Mouse (Mus musculus): ENCODE data around the gene Gm12355. TPM values are rescaled to one million over a fixed set of nuclear protein-coding genes. Genes with fewer than 3 reads are reported as not detected.
"Not testable (repeated sequence)": the region's sequence is repeated elsewhere in the genome, so short reads cannot be mapped to it uniquely, and the experiment has no call there.

Gene Gm12355
- total RNA-seq (2022): 1 to 10 TPM; 5.1 to 6.1 (median 5.4) TPM

GRCm38 (mm10) chr11:98625611-98626410 lies at the start of gene Gm12355, which contains the start of gene Gsdma3:
TSS of gene Gm12355 (minus strand) at chr11:98625661.
TSS of gene Gsdma3 (plus strand) at chr11:98626360.
- DNase-seq (ENCODE audit: low spot score in 2 of 2): no peak

GRCm38 (mm10) chr11:98673136-98673535 lies 47.7 kb upstream of the Gm12355 start:
- peak in 1 of 2 experiments; percentile 42 for DNase-seq (ENCODE audit: low spot score in 2 of 2)

GRCm38 (mm10) chr11:98672482-98672881 lies 47.0 kb upstream of the Gm12355 start:
- no peak for DNase-seq (ENCODE audit: low spot score in 2 of 2)

GRCm38 (mm10) chr11:98671857-98672256 lies 46.4 kb upstream of the Gm12355 start:
- no peak for DNase-seq (ENCODE audit: low spot score in 2 of 2)

DNA sequence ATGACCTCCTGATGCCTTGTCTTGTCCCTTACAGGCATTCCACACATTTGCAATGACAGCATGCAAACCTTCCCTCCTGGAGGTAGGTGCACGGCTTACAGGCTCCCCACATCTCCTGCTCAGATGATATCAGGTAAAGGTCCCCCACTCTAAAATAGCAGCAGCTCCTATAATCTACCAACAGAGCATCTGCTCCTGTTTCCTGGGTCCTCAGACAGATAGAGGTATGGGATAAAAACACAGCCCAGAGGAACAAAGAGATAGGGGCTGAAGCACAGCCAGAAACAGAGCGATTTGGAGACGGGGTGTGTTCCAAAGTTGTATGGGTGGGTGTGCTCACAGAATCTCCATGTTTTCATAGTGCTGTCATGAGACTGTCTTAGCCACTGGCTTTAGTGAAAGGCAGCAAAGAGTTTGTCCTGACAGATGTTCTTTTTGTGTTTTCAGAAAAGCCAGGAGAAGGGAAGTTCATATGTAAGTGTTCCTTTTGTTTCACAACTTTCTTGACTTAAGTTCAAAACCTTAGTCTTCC lies 45.9 kb upstream of the Gm12355 start:
- DNase-seq (ENCODE audit: low spot score in 2 of 2): no peak

- no peak for DNase-seq (ENCODE audit: low spot score in 2 of 2)
These were observed 43.5 kb upstream of the Gm12355 start for GRCm38 (mm10) chr11:98668984-98669383.

DNA sequence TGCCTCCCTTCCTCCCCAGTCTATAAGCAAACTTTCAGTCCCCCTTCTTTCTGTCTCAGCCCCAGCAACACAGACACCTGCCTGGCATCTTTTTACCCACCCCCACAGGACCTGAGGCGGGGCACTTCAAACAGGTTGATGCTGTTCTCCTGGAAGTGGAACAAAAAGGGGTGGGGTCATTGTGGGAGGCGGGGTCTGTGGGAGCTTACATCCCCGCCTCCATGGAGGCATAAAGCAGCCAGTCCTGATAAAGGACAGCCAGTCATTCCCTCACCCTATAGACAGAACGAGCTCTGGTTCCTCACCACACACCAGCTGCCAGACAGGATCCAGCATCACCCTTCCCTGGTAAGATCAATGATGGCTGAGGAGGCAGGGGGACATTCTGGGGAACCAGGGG lies 38.6 kb upstream of the Gm12355 start, which contains the start of gene Gsdma:
TSS of gene Gsdma (plus strand) at position 261 of the 400 bp plus-strand sequence.
- no peak for DNase-seq (ENCODE audit: low spot score in 2 of 2)

GRCm38 (mm10) chr11:98660517-98660916 lies 35.1 kb upstream of the Gm12355 start:
- DNase-seq (ENCODE audit: low spot score in 2 of 2): no peak

GRCm38 (mm10) chr11:98655076-98655475 lies 29.6 kb upstream of the Gm12355 start:
- peak; percentile 14 to 18 for DNase-seq (ENCODE audit: low spot score in 2 of 2)

- no peak for DNase-seq (ENCODE audit: low spot score in 2 of 2)
These were observed 21.0 kb upstream of the Gm12355 start, which contains the start of gene Gsdma2 for GRCm38 (mm10) chr11:98646459-98646858. TSS of gene Gsdma2 (plus strand) at chr11:98646759.

GRCm38 (mm10) chr11:98645946-98646345 lies 20.5 kb upstream of the Gm12355 start:
- DNase-seq (ENCODE audit: low spot score in 2 of 2): no peak

DNA sequence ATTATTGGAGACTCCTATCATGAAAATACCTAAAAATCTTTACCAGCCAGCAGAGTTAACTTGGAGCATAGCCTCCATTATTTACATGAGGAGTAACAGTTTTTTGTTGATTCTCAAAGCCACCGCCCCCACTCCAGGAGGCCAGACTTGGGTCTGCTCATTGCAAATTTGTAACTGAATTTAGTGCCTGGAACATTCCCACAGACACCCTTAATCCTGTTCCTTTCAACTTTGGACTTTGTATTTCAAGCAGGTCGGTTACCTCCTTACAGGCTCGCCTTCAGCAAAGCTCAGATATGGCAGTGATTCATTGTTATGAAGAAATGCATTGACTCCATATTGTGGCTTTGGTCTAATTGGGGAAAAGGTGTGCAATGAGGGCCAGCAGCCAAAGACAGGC lies 19.3 kb upstream of the Gm12355 start:
- DNase-seq (ENCODE audit: low spot score in 2 of 2): no peak

- no peak for DNase-seq (ENCODE audit: low spot score in 2 of 2)
These were observed 14.6 kb upstream of the Gm12355 start for GRCm38 (mm10) chr11:98640091-98640490.

- DNase-seq (ENCODE audit: low spot score in 2 of 2): no peak
These were observed 12.0 kb upstream of the Gm12355 start for GRCm38 (mm10) chr11:98637501-98637900.

- DNase-seq (ENCODE audit: low spot score in 2 of 2): not testable (repeated sequence)
These were observed 10.0 kb upstream of the Gm12355 start for GRCm38 (mm10) chr11:98635312-98635970.

DNA sequence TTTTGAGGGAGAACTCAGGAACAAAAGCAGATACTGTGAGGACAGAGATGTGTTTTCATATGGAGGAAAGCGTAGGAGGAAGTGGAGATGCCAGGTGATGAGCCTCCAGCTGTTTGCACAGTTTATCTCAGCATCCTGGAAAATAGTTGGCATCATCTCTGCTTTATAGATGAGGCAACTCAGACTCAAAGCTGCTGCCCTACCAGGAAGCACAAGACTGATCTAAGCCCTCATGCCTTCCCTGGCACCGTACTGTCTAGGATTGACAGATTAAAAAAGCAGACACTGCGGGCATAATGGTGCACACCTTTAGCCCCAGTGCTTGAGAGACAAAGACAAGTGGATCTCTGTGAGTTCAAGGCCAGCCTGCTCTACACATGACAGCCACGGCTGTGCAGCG lies 5.2 kb upstream of the Gm12355 start:
- no peak for DNase-seq (ENCODE audit: low spot score in 2 of 2)

DNA sequence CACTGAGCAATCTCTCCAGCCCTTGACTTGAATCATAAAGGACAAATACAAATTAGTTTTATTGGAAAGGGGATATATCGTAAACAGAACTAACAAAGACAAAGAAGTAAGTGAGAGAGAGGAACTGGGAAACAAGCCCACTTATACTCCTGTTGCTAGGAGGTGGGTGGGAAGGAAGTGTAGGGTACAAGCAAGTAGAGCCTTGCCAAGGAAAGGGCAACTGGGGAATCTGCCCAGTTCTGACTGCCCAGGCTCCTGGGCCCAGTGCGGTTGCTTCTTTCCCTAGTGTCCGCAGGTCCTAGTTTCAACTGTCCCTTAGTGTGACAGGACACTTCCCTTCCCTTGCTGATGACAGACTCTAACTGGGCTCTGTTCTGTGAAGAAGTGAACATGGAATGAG lies 3.2 kb upstream of the Gm12355 start:
- DNase-seq (ENCODE audit: low spot score in 2 of 2): no peak

DNA sequence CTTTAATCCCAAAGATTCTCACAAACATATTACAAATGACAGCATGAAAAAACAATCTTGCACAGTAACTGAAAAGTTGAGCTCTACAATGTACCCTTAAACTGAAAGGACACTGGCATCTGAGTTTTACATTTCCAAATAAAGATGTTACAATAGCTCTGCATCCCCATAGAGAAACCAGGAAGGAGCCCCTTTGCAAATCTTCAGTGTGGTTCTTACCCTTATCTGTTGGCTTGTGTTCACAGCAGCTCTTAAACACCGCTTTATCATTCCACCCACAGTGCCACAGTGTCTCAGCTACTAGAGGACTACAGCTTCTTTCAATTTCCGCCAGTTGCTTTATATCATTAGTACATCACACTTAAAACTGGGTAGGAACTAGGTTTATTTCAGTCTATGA lies 1.1 kb downstream of the Gm12355 start:
- DNase-seq (ENCODE audit: low spot score in 2 of 2): not testable (repeated sequence)

DNA sequence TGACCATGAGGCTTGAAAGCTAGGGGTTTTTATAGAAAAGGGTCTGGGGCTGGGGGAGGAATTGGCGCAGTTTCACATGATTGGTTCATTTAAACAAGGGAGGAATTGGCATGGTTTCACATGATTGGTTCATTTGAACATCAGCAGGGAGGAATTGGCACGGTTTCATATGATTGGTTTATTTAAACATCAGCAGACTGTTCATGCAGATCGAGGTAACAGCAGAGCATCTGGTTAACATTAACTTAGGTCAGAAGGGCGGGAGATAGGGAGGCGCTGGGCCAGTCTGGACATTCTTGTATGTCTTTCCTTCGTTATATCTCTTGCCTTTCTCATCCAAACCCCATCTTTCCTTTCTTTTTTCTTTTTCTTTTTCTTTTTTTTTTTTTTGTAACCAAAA lies 1.5 kb downstream of the Gm12355 start:
- not testable (repeated sequence) for DNase-seq (ENCODE audit: low spot score in 2 of 2)

- DNase-seq (ENCODE audit: low spot score in 2 of 2): no peak
These were observed 4.7 kb downstream of the Gm12355 start for GRCm38 (mm10) chr11:98620791-98621190.

GRCm38 (mm10) chr11:98606763-98607162 lies 18.7 kb downstream of the Gm12355 start:
- DNase-seq (ENCODE audit: low spot score in 2 of 2): no peak

- not testable (repeated sequence) for DNase-seq (ENCODE audit: low spot score in 2 of 2)
These were observed 20.6 kb downstream of the Gm12355 start for GRCm38 (mm10) chr11:98604911-98605310.
